Mouse (Mus musculus) cerebellum, postnatal 14 days (tissue): ENCODE measurements around the gene Dtnb.

Experiments used
- DNase-seq, 2 experiments: peaks; one replicate each; pipeline ENCODE4 v3.0.0; 2021; ENCODE audit warnings: mixed read lengths in 2 of 2

Gene Dtnb

DNA sequence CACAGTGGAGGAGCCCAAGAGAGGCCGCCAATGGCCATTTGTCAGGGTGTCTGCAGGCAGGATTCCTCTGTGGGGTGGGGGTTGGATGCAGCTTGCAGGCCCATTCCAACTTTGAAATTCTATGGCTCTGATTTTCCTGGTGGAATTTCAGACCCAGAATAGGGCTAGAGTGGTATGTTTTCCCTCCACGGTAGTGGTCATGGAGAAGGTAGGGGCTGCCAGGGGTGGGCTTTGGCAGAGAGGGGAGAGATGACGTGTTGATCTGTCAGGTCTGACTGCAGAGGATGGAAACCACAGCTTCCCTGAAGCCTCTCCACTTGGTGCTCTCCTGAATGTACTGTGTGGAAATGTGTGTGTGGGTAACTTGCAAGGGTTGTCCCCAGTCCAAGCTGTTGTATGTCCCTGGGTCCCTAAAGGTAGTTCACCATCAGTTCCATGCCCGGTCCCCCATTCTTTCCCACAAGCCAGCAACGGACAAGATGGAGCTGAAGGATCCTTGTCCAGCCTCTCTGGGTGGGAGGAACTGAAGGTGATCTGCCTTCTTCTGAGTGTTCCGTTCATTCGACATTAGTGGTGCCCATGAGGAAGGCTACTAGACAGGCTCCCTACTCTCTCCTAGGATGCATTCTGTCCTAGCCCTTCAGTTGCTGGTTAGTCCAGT is 237.5 kb downstream of the Dtnb start:
- DNase-seq = peak in 1 of 2 experiments; percentile 28

DNA sequence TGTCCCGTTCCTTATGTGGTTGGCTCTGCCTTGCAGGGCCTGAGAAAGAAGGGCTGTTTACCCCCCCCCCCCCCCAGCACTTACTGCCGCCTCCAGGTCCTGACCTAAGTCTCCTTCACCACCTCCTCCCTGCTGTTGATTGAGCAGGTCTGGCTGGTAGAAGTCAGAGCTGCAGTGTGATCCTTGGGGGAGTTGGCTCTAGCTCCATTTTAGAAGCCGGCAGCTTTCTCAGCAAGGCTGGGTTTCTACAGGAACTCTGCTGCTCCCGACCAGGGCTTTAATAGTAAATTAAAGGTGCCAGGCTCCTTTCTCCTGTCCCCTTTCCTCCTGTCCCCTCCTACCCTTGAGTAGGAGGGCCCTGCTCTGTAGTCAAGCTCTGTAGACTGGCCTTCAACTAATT is 238.3 kb downstream of the Dtnb start:
- peak; percentile 17 to 24 for DNase-seq

DNA sequence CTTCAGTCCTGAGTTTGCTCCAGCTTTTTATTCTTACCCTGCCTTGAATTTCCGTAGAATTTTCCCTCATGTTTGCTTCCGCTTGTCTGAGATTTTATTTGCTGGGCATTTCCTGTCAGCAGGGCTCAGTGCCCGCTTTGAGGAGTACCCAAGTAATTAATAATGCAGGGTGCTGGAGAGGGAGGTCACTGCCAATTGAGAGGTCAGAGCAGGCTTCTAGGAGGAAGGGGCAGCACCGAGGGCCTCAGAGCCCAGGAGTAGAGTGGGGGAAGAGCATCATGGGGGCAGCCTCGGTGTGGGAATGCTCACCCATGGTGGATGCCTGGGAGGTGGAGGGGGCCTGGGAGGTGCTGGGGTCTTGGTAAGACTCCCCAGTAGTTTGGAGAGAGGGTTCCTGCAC is 239.4 kb downstream of the Dtnb start:
- DNase-seq = no peak

DNA sequence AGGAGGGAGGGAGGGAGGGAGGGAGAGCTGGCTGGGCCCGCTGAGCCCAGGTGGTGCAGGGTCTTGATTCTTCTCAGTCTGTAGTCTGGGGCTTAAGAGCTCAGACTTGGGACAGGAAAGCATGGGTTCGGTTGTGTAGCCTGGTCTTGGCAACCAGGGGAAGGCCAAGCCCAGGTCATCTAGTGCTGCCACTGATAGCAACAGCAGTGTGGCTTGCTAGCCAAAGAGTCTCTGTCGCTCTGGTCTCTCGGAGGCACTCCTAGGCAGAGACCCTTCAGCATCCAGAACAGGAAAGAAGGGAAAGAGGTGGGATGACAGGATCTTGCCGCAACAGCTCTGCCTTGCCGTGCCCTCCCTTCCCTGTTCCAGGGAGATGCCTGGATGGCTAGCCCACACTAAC is 240.1 kb downstream of the Dtnb start:
- no peak for DNase-seq

DNA sequence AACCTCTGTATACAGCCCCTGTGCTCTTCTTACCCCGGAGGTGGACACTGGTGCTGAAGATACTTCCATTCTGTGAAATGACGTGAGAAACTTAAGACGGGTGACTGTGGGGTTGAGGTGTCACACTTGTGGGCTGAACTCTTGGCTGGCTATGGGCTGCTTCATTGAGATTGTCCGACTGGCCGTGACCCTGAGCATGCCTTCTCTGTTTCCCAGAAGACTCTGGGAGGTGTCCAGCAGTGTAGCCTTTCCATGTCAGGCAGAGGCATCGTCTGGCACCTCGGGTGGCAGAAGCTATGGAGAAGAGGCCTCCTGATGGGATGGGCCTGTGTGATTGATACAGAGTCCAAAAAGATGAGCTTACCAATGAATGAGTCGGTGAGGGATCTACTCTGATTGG is 241.0 kb downstream of the Dtnb start:
- no peak for DNase-seq

DNA sequence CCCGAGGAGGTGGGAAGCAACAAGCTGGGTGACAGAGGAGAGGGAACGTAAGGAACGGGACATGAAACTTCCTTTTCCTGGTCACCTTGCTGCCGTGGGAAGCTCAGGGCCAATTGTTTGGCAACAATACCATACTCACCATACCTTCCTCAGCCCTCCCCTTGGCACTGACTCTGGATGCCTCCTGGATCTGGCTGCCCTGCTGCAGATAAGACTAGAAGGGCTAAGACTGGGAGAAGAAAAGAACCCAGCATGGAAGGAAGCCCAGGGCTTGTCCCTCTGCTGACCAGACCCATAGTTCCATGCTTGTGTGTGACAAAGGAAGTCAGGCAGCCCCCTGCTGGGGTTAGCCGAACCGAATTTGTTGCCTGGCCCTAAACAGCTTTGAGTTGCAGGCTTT is 243.2 kb downstream of the Dtnb start:
- DNase-seq = peak in 1 of 2 experiments; percentile 10

DNA sequence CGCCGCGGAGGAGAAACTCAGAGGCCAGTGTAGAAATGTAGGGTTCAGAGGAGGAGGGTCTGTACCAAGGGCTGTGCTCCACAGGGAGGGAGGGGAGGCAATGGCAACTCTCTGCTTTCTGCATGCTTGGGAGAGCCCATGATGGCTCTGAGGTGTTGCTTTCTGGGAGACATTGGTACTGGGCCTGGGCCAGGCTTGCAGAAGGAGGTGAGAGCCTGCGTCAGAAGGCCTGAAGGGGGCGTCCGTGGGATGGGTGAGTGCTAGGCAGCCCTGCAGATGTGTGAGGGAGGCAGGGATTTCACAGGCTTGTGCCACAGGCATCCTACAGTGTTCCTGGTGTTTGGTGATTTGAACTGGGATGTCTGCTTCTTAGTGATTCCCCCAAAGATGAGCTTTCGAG is 244.9 kb downstream of the Dtnb start:
- peak; percentile 51 to 78 for DNase-seq

DNA sequence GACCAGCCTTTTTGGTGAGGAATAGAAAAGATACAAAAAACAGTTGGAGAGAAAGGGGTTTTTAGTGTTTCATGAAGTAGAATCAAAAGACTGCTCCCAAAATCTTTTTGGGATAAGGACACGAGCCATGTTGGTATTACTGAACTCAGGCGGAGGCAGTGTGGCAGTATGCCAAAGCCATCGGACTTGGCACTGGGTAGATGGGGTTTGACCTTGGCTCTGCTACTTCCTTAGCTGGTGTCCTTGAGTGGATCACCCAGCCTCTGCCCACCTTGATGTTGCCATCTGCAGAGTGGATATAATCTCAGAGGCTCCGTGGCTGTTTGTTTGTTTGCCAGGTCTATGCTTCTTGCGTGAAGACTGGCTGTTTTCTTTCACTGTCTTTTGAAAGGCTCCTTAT is 245.4 kb downstream of the Dtnb start:
- DNase-seq = peak; percentile 70 to 72

DNA sequence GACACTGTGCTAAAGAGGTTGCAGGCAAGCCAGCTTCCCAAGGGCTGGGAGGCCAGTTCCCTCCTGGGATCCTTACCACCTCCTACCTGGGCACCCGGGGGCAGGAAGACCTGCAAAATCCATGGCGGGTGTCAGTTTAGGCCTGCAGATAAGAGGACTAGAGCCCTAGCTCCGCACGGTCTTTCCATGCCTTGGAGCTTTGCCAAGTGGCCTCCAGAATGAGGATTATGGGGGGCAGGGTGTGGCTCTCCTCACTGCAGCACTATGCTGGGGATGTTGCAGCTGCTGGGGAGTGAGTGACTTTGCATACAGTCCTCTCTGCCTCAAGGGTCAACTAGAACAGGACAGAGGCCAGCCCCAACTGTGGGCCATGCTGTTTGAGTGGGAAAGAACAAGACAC is 247.7 kb downstream of the Dtnb start:
- DNase-seq = peak in 1 of 2 experiments; percentile 25

DNA sequence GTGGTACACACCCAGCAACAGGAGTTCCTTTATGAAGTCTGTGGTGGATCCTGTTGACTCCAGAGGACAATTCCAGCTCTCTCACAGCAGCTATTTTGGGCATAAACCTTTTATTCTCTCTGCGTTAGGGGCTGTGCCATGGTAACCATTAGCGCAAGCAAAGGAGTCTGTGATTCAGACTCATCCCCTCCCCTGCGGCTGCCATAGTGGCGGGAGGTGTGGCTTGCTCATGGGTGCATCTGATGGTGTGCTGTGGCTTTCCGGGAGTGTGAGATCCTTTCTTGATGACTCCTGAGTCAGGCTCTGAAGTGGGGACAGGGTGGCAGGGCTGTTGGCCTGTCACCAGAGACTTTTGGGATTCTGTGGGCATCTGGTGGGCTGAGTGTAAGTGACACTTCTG is 251.2 kb downstream of the Dtnb start:
- DNase-seq = no peak

DNA sequence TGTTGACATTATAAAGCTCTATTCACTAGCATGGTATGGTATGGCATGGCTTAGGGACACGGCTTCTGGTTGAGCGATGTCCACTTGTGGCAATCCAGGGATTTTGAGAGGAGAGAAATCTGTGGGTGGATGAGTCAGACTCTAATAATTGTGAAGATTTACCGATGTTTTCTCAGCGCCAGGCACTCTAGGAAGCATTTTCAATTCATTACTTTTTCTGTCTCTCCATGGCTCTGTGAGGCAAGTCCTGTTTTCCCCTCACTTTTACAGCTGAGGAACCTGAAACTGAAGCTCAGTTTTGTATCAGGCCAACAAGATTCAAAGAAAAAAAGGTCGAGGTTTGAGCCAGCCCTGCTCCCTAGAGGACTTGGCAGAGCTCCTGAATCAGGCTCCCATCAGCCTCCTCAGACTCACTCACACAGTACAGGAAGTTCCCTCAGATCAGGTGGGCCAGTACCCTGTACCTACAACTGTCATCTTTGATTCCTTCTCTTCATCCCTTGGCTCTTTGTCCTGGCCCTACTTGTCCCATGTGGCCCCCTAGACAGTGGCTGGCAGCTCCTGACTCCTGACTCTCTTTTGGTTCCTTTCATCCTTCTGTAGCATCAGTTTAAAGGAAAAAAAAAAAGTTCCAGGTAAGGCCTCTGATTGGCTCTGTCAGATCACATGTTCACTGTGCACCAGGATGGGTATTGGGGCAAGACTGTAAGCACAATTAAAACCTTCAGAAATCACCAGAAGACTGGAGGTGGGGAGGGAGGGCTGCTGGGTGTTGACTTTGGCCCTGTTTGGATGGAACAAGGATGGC is 252.9 kb downstream of the Dtnb start:
- DNase-seq = no peak

DNA sequence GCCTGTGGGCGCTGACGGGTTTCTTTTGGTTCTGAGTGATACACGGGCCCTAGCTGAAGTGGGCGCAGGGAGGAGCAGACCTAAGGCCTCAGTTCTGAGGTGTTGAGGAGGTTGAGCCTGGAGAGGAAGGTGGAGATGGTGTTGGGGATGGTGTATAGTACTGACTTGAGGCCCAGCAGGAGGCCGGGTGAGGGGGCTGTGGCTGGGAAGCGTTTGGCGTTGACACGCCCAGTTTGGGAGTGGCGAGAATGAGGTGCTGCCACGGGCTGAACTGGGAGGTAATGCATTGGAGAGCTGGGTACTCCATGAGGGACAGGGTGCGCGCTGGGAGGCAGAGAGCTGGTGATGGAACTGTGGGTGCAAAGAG is 253.5 kb downstream of the Dtnb start:
- no peak for DNase-seq

DNA sequence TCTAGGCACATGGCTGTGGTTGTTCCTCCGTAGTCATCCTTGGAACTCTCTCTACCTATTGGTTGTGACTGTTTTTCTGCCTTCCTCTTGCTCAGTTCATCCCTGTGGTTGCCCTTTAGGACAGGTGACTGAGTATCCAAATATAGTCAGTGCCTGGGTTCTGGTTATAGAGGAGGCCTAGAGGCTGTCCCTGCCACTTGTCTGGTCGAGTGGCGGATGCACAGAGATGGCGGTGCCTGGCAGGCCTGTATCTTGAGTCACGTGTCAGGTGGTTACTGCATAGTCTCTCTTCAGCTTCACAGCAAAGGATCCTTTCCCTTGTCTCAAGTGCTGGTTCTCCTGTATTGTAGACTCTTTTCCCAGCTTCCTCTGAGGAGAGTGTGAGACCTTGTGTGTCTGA is 255.6 kb downstream of the Dtnb start:
- DNase-seq = no peak
